Mouse (Mus musculus): Measurements from ENCODE around the gene Ttc23. TPM values are rescaled to one million over a fixed set of nuclear protein-coding genes. Genes with fewer than 3 reads are reported as not detected.

The Ttc23 gene
- total RNA-seq, 2 experiments from 2014 or later = 29.4 to 32.9 TPM

DNA sequence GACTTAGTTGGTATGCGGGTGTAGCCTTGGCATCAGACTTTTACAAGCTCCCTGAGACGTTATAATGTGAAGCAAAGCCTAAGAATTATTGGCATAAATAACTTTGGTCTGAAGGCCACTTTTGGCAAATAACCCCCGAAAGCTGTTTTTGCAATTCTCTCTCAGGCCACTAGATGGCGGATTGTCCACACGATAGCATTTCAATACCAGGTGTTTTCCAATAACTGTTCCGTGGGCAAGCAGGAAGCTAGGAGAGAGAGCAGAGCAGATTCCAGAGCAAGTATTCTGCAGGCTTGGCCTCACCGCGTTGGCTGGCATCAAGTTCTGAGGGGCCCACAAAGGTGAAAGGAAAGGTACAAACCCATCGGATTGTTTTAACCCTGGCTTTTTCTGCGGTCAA is 141.5 kb downstream of the Ttc23 start:
- peak; percentile 76 to 85 for DNase-seq
- intact Hi-C loops (cut with DNase I) = loop anchor here (1.0 to 5.0 kb wide), 7 partner anchors 162 to 569 kb away; no protein-coding TSS in a partner anchor

DNA sequence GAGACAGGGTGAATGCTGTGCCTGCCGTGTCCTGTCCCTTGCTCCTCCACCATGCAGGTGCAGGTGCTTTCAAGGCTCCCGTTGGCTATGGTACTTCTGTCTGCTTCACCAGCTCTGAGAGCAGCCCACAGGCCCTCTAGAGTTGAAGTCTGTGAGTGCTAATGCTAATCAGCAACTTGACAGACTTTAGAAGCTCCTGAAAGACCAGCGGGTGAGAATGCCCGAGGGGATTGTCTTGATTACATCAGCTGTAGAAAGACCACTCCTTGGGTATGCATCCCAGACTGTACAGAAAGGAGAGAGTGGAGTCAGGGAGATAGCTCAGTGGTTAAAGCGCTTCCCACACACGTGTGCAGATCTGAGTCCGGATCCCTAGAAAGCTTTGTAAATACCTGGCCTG is 144.0 kb downstream of the Ttc23 start:
- intact Hi-C loops (cut with DNase I) = no loop called here
- DNase-seq = no peak

DNA sequence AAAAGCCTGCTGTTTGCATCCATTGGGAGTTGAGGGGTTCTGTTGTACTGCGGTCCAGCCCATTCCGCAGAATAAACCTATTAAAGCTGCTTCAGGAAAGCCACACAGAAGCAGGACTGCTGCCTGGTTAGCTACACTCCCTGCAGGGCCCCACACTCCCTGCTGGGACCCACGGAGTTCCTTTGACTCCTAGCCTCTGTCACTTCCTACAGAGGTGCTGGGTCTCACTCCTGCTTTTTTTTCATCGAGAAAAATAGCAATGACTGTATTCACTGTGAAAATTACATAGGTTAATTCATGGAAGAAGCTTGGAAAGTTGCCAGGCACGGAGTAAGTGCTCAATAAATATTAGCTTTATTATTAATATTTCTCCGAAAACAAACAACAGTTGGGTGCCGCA is 146.2 kb downstream of the Ttc23 start:
- intact Hi-C loops (cut with DNase I) = no loop called here
- DNase-seq = no peak

DNA sequence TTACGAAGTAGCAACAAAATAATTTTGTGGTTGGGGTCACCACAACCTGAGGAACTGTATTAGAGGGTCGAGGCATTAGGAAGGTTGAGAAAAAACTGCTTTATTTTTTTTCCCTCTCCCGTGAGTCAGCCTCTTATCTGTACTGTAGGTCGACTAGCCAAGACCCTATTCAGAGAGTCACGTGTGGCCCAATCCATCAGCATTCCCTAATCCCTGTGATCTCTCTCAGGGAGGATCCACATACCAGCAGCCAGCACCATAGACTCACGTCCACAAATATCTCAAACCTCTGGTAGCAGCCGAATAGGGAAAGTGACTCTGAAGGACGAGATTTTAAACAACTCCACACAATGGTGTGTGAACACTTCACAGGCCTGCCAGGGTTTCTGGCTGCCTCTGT is 149.9 kb downstream of the Ttc23 start:
- peak; percentile 33 to 35 for DNase-seq

DNA sequence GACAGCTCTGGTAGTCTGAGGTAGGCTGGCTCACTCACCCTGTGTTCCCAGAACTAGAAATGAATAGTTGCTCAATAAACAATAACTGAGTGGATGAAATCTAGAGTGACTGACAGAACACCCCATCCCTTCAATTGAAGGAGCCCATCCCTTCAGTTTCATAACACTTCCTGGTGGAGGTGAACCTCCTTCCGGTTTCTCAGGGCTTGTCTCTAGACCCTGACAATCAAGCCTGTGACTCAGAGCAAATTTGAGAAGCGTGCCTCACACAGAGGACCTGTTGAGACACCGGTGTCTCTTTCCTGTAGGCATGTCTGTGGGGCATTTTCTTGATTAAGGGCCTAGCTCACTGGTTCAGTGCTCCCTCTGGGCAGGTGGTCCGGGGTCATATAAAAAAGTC is 151.3 kb downstream of the Ttc23 start:
- no peak for DNase-seq
- intact Hi-C loops (cut with DNase I) = no loop called here

More for the DNA sequence above, 149.9 kb downstream of the Ttc23 start:
- intact Hi-C loops (cut with DNase I) = no loop called here

DNA sequence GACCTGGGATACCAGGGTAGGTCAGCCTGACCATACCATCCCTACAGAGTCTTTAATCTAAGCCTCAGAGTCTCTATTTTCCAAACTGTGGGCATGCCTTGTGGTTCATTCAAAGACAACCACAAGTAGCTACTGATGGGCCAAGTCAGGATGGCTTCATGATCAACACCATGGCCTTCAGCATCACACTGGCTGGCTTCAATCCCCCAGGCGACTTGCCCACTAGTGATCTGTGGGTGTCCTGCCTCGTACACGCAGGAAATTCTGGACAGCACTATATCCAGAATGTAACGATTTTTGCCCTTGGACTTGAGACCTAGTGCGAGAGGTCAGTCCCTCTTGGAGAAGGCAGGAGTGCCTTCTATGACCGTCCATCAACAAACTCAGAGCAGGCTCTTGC is 153.3 kb downstream of the Ttc23 start:
- intact Hi-C loops (cut with DNase I) = loop anchor here (5.0 kb wide), 1 partner anchor 557 kb away; no protein-coding TSS in a partner anchor
- no peak for DNase-seq

DNA sequence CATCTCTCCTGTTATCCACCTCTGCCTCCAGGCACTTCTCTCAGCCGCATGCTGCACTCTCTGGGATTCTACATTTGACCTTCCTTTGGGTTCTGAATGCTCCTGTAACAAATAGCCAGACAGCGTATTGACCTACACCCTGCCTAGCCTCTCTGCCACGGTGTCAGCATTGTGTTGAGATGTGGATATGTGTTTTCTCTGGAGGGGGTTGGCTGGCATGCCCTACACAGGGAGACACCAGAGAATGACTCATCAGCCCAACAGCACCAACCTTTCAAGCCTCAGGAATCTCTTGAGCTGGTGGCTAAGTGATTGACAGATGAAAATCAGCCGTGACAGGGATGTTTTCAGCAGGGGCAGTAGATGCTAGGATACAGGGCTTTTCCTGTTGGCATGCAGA is 153.8 kb downstream of the Ttc23 start:
- no peak for DNase-seq
- intact Hi-C loops (cut with DNase I) = loop anchor here (5.0 kb wide), 1 partner anchor 556 kb away; no protein-coding TSS in a partner anchor

DNA sequence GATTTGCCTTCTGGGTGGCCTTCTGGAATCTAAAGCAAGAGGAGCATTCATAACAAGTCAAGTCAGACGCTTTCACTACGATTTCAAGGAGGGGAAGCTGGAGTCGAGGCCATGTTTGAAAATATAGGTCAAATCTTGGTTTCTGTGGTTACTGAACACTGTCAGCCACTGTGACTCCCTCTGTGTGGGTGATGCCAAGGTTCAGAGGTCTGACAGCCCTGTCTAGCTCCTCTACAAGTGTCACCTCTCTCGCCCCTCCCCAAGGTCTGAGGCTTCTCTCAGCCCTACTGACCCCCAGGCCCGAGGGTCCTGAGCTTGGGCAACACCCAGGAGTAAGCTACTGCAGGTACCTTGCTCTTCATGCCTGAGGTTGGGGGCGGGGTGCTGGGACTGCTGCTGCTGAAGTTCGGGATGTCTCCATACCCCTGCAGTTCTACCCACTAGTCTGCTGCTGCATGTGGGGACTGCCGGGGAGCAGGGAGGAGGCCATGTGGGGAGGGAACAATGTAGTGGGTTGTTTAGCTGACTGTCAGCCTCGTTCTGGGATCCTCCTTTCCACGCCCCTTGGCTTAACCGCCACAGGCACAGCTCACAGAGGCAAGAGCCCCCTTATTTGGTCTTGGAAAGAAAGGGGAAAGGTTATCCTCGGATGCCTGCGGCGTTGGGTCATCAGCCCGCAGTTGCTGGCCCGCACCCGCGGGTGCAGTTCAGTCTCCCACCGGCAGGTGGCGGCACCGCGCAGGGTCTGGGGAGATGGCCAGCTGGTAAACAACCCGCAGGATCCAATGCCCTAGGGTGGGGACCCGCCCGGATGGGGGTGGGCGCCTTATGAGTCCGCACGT is 156.0 kb downstream of the Ttc23 start:
- intact Hi-C loops (cut with DNase I) = loop anchor here (1.0 to 5.0 kb wide), 3 partner anchors 159 to 554 kb away; no protein-coding TSS in a partner anchor
- DNase-seq = peak; percentile 91 to 96

DNA sequence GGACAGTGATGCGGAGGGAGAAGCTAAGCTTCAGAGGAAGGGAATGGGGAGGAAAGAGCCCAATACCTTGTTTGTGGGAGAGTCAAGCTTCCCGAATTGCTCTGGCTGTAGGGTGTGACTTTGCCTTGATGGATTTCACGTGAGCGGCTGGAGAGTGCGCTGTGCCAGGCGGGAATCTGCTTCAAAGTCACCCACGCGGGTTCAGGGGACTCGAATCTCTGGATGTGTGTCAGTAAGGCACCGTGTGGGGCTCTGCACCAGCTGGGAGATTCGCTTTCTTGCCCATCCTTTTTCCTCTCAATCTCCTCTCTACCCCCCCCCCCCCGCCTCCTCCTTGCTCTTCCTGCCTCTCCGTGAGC is 156.6 kb downstream of the Ttc23 start:
- no peak for DNase-seq
- intact Hi-C loops (cut with DNase I) = loop anchor here (1.0 to 5.0 kb wide), 3 partner anchors 158 to 553 kb away; no protein-coding TSS in a partner anchor

Small RNA genes lying within 50 kb of the gene (microRNA-seq; reads per million reads assigned to microRNA genes)
- 0 reads per million in 2 experiments for gene Gm23844

Other genes with a start within 250 kb of the Ttc23 start
- 10 to 100 TPM; 19.4 to 20.3 TPM for gene Lrrc28, start 2.1 kb upstream of the Ttc23 start, total RNA-seq (2021)
- 1 to 10 TPM; 4.8 to 5.1 TPM for gene Synm, start 112.3 kb downstream of the Ttc23 start, total RNA-seq (2021)

All from heart, postnatal 10 days (tissue).